Mouse (Mus musculus) kidney, adult 9 months (tissue): ENCODE measurements at regions not wholly inside any gene's neighbourhood (a gene's known extent, or its start where the extent isn't known, plus 50 kb on each side); places are given as distances from the start of the nearest gene placed in this dataset.

Experiments
- DNase-seq: peaks from one replicate; pipeline ENCODE4 v3.0.0; 2022

- DNase-seq = no peak
These were observed 967.4 kb upstream of the Epha7 start for GRCm38 (mm10) chr4:27845521-27845920.

- no peak for DNase-seq
These were observed 966.8 kb upstream of the Epha7 start for GRCm38 (mm10) chr4:27846106-27846622.

GRCm38 (mm10) chr4:27856086-27856485 lies 956.8 kb upstream of the Epha7 start:
- no peak for DNase-seq

- DNase-seq = no peak
These were observed 925.5 kb upstream of the Epha7 start for GRCm38 (mm10) chr4:27887262-27887954.

- DNase-seq = no peak
These were observed 916.5 kb upstream of the Epha7 start for GRCm38 (mm10) chr4:27896396-27896795.

GRCm38 (mm10) chr4:27945351-27945750 lies 867.6 kb upstream of the Epha7 start:
- no peak for DNase-seq

GRCm38 (mm10) chr4:27945768-27946167 lies 867.2 kb upstream of the Epha7 start:
- DNase-seq = no peak

GRCm38 (mm10) chr4:27949970-27950717 lies 862.8 kb upstream of the Epha7 start:
- no peak for DNase-seq

GRCm38 (mm10) chr4:27965046-27965681 lies 847.8 kb upstream of the Epha7 start:
- DNase-seq = peak; percentile 4

GRCm38 (mm10) chr4:27970569-27970968 lies 842.4 kb upstream of the Epha7 start:
- DNase-seq = no peak

- no peak for DNase-seq
These were observed 833.6 kb upstream of the Epha7 start for GRCm38 (mm10) chr4:27979210-27979771.

GRCm38 (mm10) chr4:27979781-27980180 lies 833.1 kb upstream of the Epha7 start:
- DNase-seq = no peak

- DNase-seq = no peak
These were observed 831.6 kb upstream of the Epha7 start for GRCm38 (mm10) chr4:27981309-27981708.

- DNase-seq = no peak
These were observed 824.9 kb upstream of the Epha7 start for GRCm38 (mm10) chr4:27987986-27988423.

- no peak for DNase-seq
These were observed 818.5 kb upstream of the Epha7 start for GRCm38 (mm10) chr4:27994411-27994810.

GRCm38 (mm10) chr4:28001818-28002476 lies 811.0 kb upstream of the Epha7 start:
- no peak for DNase-seq
